Mouse (Mus musculus): ENCODE data around the gene Syne1. TPM values are rescaled to one million over a fixed set of nuclear protein-coding genes. Genes with fewer than 3 reads are reported as not detected.
A peak's percentile ranks its signal among the peaks of the same experiment; 100 is the strongest.

Syne1 gene
- polyA plus RNA-seq, 1 experiment from 2014 or later, result 2.5 TPM

- Histone ChIP-seq H3K4me1 (replicated peaks) (no peaks in the 10 kb centered on the region), H3K36me3 (no peaks in the 10 kb centered on the region), H3K4me2 (no peak overlapping the region), H3K27me3 (no peaks in the 10 kb centered on the region), H3K9ac (no peak overlapping the region), H3K9me3 (replicated peaks) (no peaks in the 10 kb centered on the region), H3K27ac (no peak overlapping the region), H3K4me3 (replicated peaks) (no peak overlapping the region)
- DNase-seq (no peak), ATAC-seq (ENCODE audit: low read depth) (no peak)
- 53% methylated on average over 4 of the region's 4 CpGs for WGBS (ENCODE audit: insufficient replicate concordance)
These were observed 208.1 kb downstream of the Syne1 start for GRCm38 (mm10) chr10:5343211-5343610.

DNA sequence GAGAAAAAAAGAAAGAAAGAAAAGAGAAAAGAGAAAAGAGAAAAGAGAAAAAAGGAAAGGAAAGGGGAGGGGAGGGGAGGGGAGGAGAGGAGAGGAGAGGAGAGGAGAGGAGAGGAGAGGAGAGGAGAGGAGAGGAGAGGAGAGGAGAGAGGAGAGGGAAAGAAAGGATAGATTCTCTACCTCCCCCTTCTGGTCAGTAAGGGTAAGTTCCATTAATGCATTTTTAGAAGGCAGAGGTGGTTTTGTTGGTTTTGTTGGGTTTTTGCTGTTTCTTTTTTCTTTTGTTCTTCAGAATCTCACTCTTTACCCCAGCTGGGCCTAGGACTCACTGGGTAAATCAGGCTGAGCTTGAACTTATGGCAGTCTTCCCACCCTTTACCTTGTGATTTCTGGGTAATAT, 214.9 kb downstream of the Syne1 start:
- no peak overlapping the region for H3K4me2 ChIP-seq
- no peaks in the 10 kb centered on the region for H3K9me3 ChIP-seq (replicated peaks)
- H3K36me3 ChIP-seq, result no peaks in the 10 kb centered on the region
- no peak overlapping the region for H3K9ac ChIP-seq
- H3K4me3 ChIP-seq (replicated peaks), result no peak overlapping the region
- no peaks in the 10 kb centered on the region for H3K27me3 ChIP-seq
- no peaks in the 10 kb centered on the region for H3K4me1 ChIP-seq (replicated peaks)
- no peak for ATAC-seq (ENCODE audit: low read depth)
- H3K27ac ChIP-seq, result no peak overlapping the region
- no peak for DNase-seq

GRCm38 (mm10) chr10:5332801-5333200, 218.5 kb downstream of the Syne1 start:
- Histone ChIP-seq H3K4me3 (replicated peaks) (no peak overlapping the region), H3K4me1 (replicated peaks) (no peaks in the 10 kb centered on the region), H3K36me3 (no peaks in the 10 kb centered on the region), H3K27ac (no peak overlapping the region), H3K9ac (no peak overlapping the region), H3K27me3 (no peaks in the 10 kb centered on the region), H3K4me2 (no peak overlapping the region), H3K9me3 (replicated peaks) (no peaks in the 10 kb centered on the region)
- DNase-seq (no peak), ATAC-seq (ENCODE audit: low read depth) (no peak)
- 72% methylated on average over 5 of the region's 5 CpGs for WGBS (ENCODE audit: insufficient replicate concordance)

- Histone ChIP-seq H3K4me3 (replicated peaks) (no peak overlapping the region), H3K9ac (no peak overlapping the region), H3K4me2 (no peak overlapping the region), H3K9me3 (replicated peaks) (no peaks in the 10 kb centered on the region), H3K27ac (no peak overlapping the region), H3K36me3 (no peaks in the 10 kb centered on the region), H3K4me1 (replicated peaks) (no peaks in the 10 kb centered on the region), H3K27me3 (no peaks in the 10 kb centered on the region)
- no peak for ATAC-seq (ENCODE audit: low read depth)
- WGBS (ENCODE audit: insufficient replicate concordance), result 51% methylated on average over 9 of the region's 9 CpGs
- DNase-seq, result no peak
These were observed 224.6 kb downstream of the Syne1 start for GRCm38 (mm10) chr10:5326716-5327115.

DNA sequence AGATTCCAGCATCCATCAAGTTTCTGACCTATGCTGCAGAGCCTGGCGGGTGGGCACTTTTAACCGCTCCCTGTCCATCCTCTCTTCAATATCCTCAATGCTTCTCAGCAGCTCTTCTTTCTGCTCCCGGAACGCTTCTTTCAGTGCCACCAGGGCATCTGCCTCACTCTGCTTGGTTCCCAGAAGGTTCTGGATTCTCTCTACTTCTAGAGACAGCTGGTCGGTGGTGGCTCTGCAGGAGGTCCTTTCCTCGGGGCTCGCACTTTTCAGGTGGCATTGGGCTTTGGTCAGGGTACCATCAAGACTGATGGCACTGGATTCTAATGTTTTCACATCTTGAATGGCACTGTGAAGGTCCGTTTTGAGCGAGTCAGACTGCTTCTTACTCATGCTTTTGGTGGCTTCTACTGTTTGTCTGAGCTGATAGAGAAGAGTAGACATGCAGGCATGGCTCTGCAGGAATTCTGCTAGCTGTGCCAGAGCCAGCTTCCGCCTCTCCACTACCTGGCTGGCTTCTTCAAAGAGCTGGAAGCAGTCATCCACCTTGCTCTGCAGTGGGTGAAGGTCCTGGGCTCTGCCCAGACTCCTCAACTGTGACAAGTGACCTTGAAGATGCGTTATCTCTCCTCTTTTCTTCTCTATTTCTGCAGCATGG, 227.4 kb downstream of the Syne1 start:
- Histone ChIP-seq H3K9me3 (replicated peaks) (no peaks in the 10 kb centered on the region), H3K27me3 (no peaks in the 10 kb centered on the region), H3K4me1 (replicated peaks) (no peaks in the 10 kb centered on the region), H3K9ac (no peak overlapping the region), H3K4me2 (no peak overlapping the region), H3K27ac (no peak overlapping the region), H3K4me3 (replicated peaks) (no peak overlapping the region), H3K36me3 (no peaks in the 10 kb centered on the region)
- DNase-seq, result no peak
- ATAC-seq (ENCODE audit: low read depth), result no peak
- 66% methylated on average over 11 of the region's 11 CpGs for whole genome bisulfite sequencing (ENCODE audit: insufficient replicate concordance)

DNA sequence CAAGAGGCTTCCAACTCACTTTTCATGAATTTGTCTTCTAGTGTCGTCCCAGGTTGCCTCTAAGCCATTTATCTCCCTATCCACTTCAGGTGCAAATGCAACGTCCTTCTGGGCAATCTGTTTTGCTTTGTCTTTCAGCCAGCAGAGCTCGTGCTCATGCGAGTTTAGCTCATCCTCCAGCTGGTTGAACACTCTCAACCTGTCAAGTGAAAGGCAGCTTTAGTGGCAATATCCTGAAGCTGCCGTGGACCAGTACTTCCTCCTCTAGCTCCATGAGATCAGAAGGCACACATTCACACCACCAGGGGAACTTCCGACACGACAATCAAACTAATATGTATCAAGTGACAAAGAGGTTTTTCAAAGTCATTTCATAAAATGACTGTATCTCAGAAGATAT, 228.7 kb downstream of the Syne1 start:
- ATAC-seq (ENCODE audit: low read depth), result no peak
- H3K9ac ChIP-seq, result no peak overlapping the region
- H3K4me2 ChIP-seq, result no peak overlapping the region
- 26% methylated on average over 7 of the region's 7 CpGs for WGBS (ENCODE audit: insufficient replicate concordance)
- no peak overlapping the region for H3K4me3 ChIP-seq (replicated peaks)
- no peaks in the 10 kb centered on the region for H3K4me1 ChIP-seq (replicated peaks)
- no peaks in the 10 kb centered on the region for H3K36me3 ChIP-seq
- no peaks in the 10 kb centered on the region for H3K27me3 ChIP-seq
- no peaks in the 10 kb centered on the region for H3K9me3 ChIP-seq (replicated peaks)
- H3K27ac ChIP-seq, result no peak overlapping the region
- no peak for DNase-seq

- H3K27me3 ChIP-seq, result no peaks in the 10 kb centered on the region
- no peak overlapping the region for H3K4me3 ChIP-seq (replicated peaks)
- 24% methylated on average over 6 of the region's 6 CpGs for WGBS (ENCODE audit: insufficient replicate concordance)
- H3K4me2 ChIP-seq, result no peak overlapping the region
- no peak overlapping the region for H3K9ac ChIP-seq
- DNase-seq (peak; percentile 12), ATAC-seq (ENCODE audit: low read depth) (no peak)
- no peaks in the 10 kb centered on the region for H3K9me3 ChIP-seq (replicated peaks)
- H3K36me3 ChIP-seq, result no peaks in the 10 kb centered on the region
- no peak overlapping the region for H3K27ac ChIP-seq
- H3K4me1 ChIP-seq (replicated peaks), result no peaks in the 10 kb centered on the region
These were observed 233.7 kb downstream of the Syne1 start for GRCm38 (mm10) chr10:5317602-5318001.

- Histone ChIP-seq H3K4me2 (no peak overlapping the region), H3K27me3 (no peaks in the 10 kb centered on the region), H3K4me3 (replicated peaks) (no peak overlapping the region), H3K27ac (no peak overlapping the region), H3K4me1 (replicated peaks) (no peaks in the 10 kb centered on the region), H3K9me3 (replicated peaks) (no peaks in the 10 kb centered on the region), H3K36me3 (no peaks in the 10 kb centered on the region), H3K9ac (no peak overlapping the region)
- ATAC-seq (ENCODE audit: low read depth) (no peak), DNase-seq (no peak)
- 51% methylated on average over 4 of the region's 4 CpGs for WGBS (ENCODE audit: insufficient replicate concordance)
These were observed 238.8 kb downstream of the Syne1 start for GRCm38 (mm10) chr10:5312437-5312836.

DNA sequence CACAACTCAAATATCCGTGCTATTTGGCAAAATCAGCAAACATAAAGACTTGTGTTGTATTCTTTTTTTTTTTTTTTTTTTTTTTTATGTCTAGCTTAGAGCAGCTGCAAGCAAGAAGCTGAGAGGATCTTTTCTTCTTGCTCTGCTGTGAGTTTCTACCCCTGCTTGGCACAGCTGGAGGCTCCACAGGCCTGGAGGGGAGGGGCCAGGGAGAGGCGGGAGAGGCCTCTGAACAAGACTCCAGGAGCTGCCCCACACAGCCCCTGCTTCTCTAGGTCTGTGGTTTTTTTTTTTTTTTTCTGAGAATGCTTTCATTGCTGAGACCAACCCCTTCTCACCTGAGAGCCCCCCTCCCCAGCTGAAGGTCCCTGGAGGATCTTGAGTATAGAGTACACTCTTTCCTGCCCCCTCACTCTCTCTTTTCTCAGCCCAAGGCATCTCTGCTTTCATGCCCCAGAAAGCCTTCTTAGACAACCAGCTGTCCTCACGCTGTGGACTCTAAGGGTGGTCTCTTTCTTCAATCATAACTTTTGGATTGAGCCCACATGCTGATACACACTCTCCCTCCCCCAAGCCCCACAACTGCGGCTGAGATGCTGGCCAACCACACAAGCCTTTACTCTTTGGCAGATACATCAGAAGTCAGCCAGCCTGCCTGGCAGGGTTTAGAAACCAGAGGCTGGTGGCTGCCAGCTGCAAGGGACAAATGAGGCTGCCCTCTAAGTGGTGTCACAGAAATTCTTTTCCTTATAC, 241.1 kb downstream of the Syne1 start:
- ATAC-seq (ENCODE audit: low read depth) (no peak), DNase-seq (no peak)
- Histone ChIP-seq H3K27me3 (no peaks in the 10 kb centered on the region), H3K27ac (no peak overlapping the region), H3K9me3 (replicated peaks) (no peaks in the 10 kb centered on the region), H3K36me3 (no peaks in the 10 kb centered on the region), H3K4me1 (replicated peaks) (no peaks in the 10 kb centered on the region), H3K4me2 (no peak overlapping the region), H3K9ac (no peak overlapping the region), H3K4me3 (replicated peaks) (no peak overlapping the region)
- 46% methylated on average over 4 of the region's 4 CpGs for WGBS (ENCODE audit: insufficient replicate concordance)

DNA sequence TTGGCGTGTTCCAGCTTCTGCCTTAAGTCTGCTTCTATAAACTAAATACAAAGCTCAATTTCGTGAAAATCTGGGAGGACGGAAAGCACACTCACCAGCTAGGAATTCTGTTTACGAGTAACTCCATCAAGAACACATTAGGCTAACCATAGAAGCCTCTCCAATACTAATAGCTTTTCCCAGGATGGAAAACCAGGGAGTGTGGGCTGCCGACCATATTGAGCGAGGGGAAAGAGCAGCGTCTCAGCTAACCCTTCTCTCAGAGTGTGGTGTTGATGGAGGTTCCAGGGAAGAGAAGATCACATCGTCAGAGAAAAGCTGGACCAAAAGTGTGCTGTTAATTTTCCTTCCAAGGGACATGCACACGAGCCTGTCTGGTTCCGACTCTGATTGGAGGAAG, 241.9 kb downstream of the Syne1 start:
- Histone ChIP-seq H3K9ac (no peak overlapping the region), H3K4me3 (replicated peaks) (no peak overlapping the region), H3K27ac (no peak overlapping the region), H3K27me3 (no peaks in the 10 kb centered on the region), H3K4me2 (no peak overlapping the region), H3K36me3 (no peaks in the 10 kb centered on the region), H3K4me1 (replicated peaks) (no peaks in the 10 kb centered on the region), H3K9me3 (replicated peaks) (no peaks in the 10 kb centered on the region)
- ATAC-seq (ENCODE audit: low read depth) (no peak), DNase-seq (no peak)
- 59% methylated on average over 10 of the region's 10 CpGs for WGBS (ENCODE audit: insufficient replicate concordance)

- no peak for ATAC-seq (ENCODE audit: low read depth)
- Histone ChIP-seq H3K4me2 (no peak overlapping the region), H3K9me3 (replicated peaks) (no peaks in the 10 kb centered on the region), H3K27ac (no peak overlapping the region), H3K36me3 (no peaks in the 10 kb centered on the region), H3K4me3 (replicated peaks) (no peak overlapping the region), H3K4me1 (replicated peaks) (no peaks in the 10 kb centered on the region), H3K9ac (no peak overlapping the region), H3K27me3 (no peaks in the 10 kb centered on the region)
- WGBS (ENCODE audit: insufficient replicate concordance), result 43% methylated on average over 6 of the region's 6 CpGs
- DNase-seq, result no peak
These were observed 245.7 kb downstream of the Syne1 start for GRCm38 (mm10) chr10:5305555-5305954.

DNA sequence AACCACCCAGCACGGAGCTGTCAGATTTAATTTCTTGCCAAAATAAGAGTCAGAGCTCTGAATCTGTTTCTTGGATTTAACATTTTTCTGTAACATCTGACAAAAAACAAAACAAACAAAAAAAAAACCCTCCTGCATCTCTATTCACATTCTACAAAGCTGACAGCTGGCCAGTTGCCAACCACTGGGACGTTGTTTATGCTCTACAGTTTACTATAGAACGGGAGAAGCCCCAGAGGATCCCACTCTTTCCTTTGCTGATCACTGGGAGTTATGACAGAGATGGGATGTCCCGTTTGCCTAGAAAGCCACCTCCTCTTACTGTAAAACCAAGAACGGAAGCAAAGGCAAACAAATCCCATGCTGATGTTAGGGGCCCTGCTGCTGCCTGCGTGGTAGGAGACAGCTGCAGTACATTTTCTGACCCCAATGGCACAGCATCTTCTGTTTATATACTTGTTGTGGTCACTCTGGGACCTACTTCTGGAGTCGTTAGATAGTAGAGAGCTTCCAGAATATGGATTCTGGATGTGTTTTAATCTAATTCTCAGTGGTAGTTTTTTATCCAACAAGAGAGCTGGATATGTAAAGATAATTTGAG, 255.9 kb downstream of the Syne1 start:
- Histone ChIP-seq H3K36me3 (no peaks in the 10 kb centered on the region), H3K4me1 (replicated peaks) (peaks cover 6% of the 10 kb centered on the region; the same call in 1 of the 2 replicates), H3K4me3 (replicated peaks) (no peak overlapping the region), H3K9me3 (replicated peaks) (no peaks in the 10 kb centered on the region), H3K27ac (no peak overlapping the region), H3K27me3 (no peaks in the 10 kb centered on the region), H3K4me2 (no peak overlapping the region), H3K9ac (no peak overlapping the region)
- DNase-seq (no peak), ATAC-seq (ENCODE audit: low read depth) (no peak)
- WGBS (ENCODE audit: insufficient replicate concordance), result 34% methylated on average over 7 of the region's 7 CpGs
